Mouse (Mus musculus): Measurements from ENCODE around the gene Alg3. TPM values are rescaled to one million over a fixed set of nuclear protein-coding genes. Genes with fewer than 3 reads are reported as not detected.

Gene Alg3
- total RNA-seq, 2 experiments from 2014 or later: 12.9 to 14.4 TPM

DNA sequence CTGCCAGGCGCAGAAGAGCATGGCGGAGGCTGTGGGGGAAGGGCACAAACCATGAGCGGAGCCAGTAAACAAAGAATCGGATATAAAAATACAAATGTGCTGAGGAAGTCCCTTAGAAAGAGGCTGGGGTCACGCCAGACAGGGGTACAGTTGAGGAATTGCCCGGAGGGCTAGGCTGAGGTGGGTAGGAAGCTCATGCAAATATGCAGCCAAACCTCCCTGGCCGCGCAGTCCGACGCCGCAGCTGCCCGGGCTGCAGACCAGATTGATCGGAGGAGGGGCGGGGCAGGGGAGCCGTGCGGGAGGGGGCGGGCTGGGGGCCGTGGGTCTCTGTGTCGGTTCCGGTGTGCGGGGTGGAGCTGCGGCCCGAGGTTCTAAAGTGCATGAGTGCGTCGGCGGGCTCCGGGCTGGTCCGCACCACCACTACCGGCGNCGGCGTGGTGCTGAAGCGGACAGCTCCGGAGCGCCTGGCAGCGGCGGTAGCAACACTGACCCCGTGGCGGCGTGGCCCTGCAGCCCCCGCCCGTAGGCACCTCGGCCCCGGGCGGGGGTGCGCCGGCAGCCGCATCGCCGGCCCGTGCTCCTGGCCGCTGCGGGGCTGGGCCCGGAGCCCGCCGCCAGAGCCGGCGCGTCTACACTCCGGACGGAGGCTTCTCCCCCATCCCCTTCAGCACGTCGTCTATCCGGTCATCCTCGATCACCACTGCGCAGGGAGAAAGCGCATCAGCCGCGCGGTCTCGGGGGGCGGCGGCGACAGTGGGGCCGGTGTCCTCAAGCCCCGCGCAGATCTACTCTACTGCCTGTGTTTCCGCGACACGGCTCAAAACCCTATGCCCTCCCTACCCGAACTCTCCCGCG lies 8.2 kb upstream of the Alg3 start:
- intact Hi-C loops (cut with DNase I): no loop called here
- DNase-seq (ENCODE audit: low spot score in 2 of 2): no peak

DNA sequence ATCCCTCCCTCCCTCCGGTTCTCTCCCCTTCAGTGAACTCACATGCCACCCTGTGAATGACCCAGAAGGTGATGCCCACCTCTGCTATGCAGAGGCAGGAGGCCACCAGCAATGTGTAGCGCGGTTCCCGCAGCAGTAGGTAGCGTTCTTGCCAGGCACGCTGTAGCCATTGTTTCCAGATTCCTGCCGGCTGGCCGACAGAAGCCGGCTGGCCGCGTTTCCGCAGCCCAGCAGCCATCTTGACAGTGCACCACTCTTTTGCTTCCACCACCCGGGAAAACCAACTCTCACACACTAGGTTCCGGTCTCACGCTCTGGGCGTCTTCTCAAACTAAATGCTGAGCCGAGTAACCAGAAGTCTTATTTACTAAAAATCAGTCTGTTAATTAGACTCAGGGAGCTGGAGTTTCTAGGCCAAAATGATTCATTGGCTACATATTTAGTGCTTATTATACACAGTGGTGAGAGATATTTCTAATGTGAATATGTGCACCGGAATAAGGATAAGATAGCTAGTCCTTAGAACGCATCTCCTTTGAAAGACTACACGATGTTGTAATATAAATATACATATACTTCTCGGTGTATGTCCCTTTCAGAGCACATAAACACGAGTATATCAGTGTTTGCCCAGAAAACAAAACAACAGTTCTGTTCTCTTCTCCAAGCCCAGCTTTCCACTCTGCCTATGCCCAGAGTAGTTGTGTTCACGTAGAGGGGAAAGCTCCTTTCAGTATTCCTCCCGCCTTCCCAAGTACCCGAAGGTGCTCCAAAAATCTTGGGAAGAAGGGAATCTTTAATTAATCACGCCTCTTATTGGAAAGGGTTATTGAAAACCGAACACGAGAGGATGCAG lies 806 bp downstream of the Alg3 start:
- DNase-seq (ENCODE audit: low spot score in 2 of 2): peak; percentile 79 to 80
- intact Hi-C loops (cut with DNase I): loop anchor here (2.0 to 5.0 kb wide), 2 partner anchors 40 to 113 kb away; partner anchors contain the start of genes Eif2b5 and Psmd2

DNA sequence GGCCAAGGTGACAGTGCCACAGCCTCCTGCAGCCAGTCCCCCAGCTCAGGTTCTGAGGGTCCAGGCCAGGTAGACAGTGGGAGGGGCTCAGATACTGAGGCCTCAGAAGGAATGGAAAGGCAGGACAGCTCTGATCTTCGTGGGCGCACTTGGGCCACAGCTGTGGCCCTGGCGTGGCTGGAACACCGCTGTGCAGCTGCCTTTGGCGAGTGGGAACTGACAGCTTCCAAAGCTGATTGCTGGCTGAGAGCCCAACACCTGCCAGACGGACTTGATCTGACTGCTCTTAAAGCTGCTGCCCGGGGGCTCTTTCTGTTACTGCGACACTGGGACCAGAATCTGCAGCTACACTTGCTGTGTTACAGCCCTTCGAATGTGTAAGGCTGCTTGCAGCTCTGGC lies 6.8 kb downstream of the Alg3 start:
- no peak for DNase-seq (ENCODE audit: low spot score in 2 of 2)
- intact Hi-C loops (cut with DNase I): no loop called here

DNA sequence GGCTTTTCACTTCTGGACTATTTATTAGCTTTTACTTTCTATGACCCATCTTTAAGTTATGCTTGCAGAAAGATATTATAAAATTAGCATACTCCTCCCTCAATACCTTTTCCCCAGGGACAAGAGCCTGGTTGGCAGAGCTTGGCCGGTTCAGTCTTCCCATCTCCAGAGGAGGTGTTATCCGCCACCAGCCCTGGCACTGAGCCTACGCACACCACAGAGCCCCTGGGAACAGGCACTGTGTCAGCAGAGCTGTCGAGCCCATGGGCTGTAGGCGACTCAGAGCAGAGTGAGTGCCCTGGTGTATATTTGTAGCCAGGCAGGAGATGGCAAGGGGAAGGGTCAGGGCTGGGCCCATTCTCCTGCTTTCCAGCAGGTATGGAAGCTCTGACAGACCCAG lies 11.0 kb downstream of the Alg3 start:
- intact Hi-C loops (cut with DNase I): no loop called here
- DNase-seq (ENCODE audit: low spot score in 2 of 2): peak in 1 of 2 experiments; percentile 8

DNA sequence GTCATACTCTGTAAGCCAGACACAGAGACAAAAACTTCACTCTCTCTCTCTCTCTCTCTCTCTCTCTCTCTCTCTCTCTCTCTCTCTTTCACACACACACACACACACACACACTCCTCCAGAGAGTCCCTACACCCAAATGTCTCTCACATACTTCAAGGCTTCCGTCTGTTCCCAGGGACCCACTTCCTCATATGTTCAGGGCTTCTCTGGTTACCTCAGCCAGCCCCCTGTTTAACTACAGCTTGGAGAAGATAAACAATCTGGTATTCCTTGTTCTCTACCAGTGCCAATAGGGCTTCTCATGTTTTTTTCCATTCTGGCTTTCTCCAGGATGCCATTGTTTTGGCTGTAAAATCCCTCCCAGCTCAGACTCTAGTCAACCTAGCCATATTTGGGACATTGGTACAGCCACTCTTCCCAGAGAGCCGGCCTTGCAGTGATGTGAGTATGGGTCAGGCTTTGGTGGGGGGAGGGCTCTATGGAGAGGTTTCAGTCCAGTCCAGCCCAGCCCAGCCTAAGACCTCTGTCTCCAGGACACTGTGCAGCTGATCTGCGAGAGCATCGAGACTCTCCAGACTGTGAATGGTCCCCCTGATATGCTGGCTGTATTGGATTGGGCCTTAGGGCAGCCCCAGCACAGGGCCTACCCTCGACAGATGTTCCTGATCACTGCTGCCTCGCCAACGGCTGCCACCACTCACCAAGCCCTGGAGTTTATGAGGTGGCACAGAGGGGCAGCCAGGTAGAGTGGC lies 14.7 kb downstream of the Alg3 start:
- intact Hi-C loops (cut with DNase I): no loop called here

DNA sequence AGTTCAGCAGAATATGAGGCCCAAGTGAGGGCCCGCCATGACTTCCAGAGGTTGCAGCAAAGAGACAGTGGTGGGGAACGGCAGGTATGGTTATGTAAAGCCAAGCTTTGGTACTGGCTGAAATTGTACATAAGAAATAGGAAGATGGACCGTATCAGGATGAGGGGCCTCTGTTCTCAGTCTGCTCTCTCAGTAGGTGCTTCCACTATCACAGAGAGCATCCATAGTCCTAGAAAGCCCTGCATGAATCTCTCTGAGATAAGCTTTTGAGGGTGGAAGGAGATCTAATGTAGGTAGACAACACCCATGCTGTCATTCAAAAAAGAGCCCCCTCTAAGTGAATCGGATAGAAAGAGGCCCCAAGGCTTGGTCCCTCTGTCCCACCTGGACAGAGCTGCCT lies 15.8 kb downstream of the Alg3 start:
- DNase-seq (ENCODE audit: low spot score in 2 of 2): no peak
- intact Hi-C loops (cut with DNase I): no loop called here

More for the DNA sequence above, 14.7 kb downstream of the Alg3 start:
- no peak for DNase-seq (ENCODE audit: low spot score in 2 of 2)

DNA sequence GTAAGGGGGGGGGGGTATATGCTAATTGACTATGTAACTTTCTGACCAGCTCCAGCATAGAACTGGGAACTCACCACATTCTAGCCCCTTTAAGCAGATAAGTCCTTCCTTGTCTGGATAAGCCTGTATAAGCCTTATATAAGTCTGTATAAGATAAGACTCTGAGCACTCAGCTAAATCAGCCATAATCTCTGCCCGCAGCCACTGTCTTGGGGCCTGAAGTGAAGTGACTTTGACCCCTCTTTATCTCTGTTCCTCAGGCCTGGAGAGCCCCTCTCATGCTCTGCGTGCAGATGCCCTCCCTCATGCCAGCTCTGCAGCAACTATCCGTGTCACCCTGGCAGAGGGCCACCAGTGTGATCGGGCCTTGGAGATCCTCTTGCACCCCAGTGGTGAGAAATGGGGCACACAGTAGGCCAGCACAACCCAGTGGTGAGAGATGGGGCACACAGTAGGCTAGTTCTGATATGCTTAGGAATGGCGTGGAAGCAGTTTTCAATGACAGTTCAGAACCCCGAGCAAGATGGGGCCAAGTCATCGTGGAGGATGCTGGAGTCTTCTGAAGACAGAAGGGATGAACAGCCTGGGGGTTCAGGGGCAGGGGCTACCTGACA lies 16.4 kb downstream of the Alg3 start:
- no peak for DNase-seq (ENCODE audit: low spot score in 2 of 2)
- intact Hi-C loops (cut with DNase I): no loop called here

DNA sequence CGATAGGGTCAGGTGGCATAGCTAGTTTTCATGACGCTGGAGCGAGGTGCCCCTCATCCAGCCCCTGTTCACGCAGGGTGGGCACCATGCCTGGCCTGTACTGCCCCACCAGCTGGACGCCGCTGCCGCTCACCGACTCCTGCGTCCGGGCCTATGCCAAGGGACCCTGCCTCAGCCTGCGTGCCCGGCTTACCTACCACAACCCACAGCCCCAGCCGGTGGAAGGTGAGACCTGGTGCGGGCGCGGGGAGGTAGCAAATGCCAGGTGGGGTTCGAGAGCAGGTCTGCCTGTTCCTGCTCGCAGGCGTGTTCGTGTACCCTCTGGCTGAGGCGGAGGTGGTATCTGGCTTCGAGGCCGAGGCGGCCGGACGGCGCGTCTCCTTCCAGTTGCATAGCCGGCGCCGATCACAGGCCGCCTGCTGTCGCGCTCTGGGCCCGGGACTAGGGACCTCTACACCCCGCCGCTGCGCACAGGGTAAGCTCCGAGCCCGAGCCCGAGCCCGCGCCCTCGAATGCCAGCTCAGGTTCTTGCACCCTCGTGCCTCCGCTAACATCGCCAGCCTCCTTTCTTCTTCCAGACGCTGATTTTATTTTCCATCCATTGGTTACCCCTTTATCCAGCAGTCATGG lies 20.3 kb downstream of the Alg3 start:
- no peak for DNase-seq (ENCODE audit: low spot score in 2 of 2)
- intact Hi-C loops (cut with DNase I): no loop called here

DNA sequence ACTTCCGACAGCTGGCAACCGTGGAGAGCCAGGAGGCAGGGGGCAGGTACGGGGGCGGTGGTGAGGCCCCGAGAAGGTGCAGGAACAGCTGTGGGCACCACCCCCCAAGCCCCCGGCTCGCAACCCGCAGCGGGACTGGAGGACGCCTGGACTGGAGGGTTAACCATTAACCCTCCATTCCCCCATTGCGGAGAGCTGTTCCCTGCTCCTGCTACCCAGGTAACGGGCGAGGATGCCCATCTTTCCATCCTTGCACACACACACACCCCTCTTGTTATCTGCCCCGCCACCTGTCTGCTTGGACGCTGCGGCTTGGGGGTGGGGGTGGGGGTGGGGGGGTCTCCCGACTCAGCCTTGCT lies 20.9 kb downstream of the Alg3 start:
- no peak for DNase-seq (ENCODE audit: low spot score in 2 of 2)
- intact Hi-C loops (cut with DNase I): no loop called here

DNA sequence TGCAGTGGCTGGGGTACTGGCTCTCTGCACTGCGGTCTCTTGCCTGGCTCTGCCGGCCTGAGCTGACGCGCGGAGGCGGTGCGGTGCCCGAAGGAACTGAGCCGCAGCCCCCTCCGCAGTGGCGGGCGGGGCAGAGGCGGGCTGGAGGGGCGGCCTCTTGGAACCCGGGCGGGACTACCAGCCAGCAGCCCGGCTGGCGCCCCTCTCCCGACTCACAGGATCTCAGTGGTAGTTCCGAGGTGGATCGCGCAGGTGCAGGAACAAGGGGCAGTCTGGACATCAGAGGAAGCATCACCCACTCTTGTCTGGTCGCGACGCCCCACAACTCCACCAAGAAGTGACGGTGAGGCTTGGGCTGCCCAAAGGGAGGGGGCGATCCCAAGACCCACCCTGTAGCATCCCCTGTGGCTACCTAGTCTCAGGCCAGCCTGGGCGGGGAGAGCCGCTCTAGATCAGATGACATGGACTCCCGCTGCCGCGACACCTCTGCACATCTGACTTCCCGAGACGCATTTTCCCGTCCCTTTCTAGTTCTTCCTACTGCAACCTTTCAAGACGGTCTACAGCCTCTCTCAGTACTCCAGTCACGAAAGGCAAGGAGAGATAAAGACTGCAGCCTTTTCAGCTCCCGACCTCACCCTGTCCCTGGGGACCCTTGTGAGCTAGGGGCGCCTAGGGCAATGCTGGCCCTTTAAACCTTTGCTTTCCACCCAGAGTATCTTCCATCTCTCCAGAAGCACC lies 21.4 kb downstream of the Alg3 start:
- DNase-seq (ENCODE audit: low spot score in 2 of 2): peak; percentile 65 to 70
- intact Hi-C loops (cut with DNase I): no loop called here

DNA sequence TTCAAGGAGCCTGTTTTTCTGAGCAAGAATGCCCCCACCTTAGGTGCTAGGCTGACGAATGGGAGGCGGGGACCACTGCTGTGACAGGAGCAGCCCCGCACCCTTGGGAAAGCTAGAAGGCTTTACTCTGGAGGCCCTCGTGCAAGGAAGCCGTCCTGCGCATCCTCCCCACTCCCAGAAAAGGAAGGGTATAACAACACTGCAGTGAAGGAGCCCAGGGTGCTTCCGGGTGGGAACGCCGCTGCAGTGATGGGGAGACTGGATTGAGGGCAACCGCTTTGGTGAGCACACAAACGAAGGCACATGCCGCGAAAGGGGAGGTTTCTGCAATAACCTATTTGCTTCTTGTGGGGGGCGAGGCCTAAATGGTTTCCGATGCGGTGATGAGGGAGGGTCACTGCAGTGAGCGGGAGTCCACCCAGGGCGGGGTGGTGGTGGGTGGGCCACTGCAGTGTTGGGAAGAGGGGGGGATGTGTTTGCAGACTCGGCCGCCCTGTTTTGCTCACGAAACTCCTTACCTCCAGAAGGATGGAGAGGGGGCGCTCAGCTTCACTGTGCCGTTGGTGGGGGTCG lies 22.1 kb downstream of the Alg3 start, which contains the start of gene Vwa5b2:
TSS of gene Vwa5b2 (plus strand) at position 106 of the 573 bp plus-strand sequence.
- peak; percentile 38 to 73 for DNase-seq (ENCODE audit: low spot score in 2 of 2)

DNA sequence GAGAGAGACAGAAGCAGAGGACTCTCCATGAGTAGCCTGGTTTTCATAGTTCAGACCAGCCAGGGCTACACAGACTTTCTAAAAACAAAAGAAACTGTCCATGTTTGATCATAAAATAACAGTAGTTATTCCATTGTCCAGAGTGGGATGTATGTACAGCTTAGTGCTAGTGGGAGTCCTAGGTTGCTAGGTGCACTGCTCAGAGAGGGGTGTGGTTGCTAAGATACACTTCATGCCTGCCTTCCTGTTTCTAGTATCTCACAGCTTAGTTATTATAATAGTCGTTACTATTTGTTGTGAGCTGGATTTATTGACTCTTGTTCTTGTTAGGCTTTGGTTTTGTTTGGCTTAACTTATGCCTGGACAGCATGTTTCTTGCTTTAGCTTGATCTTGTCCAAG lies 46.5 kb downstream of the Alg3 start:
- DNase-seq (ENCODE audit: low spot score in 2 of 2): no peak
- intact Hi-C loops (cut with DNase I): loop anchor here (5.0 kb wide), 1 partner anchor 77 kb away; no protein-coding TSS in a partner anchor

More for the DNA sequence above, 22.1 kb downstream of the Alg3 start, which contains the start of gene Vwa5b2:
- intact Hi-C loops (cut with DNase I): no loop called here

DNA sequence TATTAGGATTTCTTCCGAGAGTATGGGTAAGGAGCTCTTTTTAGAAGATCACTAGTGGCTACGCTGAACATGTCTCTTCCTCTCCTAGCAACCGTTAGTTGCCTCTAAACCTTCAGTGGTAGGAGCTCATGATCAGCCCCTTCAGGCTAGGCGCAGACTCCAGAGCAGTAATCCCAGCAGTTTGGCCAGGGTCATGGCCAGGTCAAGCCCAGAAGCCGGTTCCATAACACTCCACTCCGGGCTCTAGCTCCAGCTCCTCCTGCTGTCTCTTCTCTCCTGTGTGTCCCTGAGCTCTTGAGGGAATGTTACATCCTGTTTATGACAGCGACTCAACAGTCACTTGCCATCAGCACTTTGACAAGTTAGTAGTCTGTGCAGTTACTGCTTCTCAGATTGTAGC lies 54.2 kb downstream of the Alg3 start:
- intact Hi-C loops (cut with DNase I): no loop called here
- no peak for DNase-seq (ENCODE audit: low spot score in 2 of 2)

Small RNA genes within 50 kb of the gene (microRNA-seq; reads per million reads assigned to microRNA genes)
- 403 to 620 reads per million in 2 experiments for gene Mir1224

Other genes with a start within 250 kb of the Alg3 start
- gene Abcc5, start 185.3 kb downstream of the Alg3 start, total RNA-seq (2021): 100 to 1,000 TPM; 209 to 242 TPM
- gene Eif2b5, start 112.9 kb downstream of the Alg3 start, total RNA-seq (2021): 10 to 100 TPM; 60.8 to 61.7 TPM
- 10 to 100 TPM; 70.9 to 72.1 TPM for gene Dvl3, start 94.8 kb downstream of the Alg3 start, total RNA-seq (2021)
- gene Ap2m1, start 76.3 kb downstream of the Alg3 start, total RNA-seq (2021): 100 to 1,000 TPM; 900 to 913 TPM
- 10 to 100 TPM; 82.5 to 91.4 TPM for gene Abcf3, start 63.2 kb downstream of the Alg3 start, total RNA-seq (2021)
- 10 to 100 TPM; 49.0 to 58.2 TPM for gene Vwa5b2, start 22.3 kb downstream of the Alg3 start, total RNA-seq (2021)
- 1 to 10 TPM; 1.8 to 2.7 TPM for gene Eef1akmt4, start 142 bp downstream of the Alg3 start, total RNA-seq (2021)
- not detected for gene Gm49333, start 125 bp downstream of the Alg3 start, total RNA-seq (2021)
- gene Camk2n2, start 9.6 kb upstream of the Alg3 start, total RNA-seq (2021): 100 to 1,000 TPM; 151 to 168 TPM
- 10 to 100 TPM; 21.5 to 26.8 TPM for gene Ece2, start 18.1 kb upstream of the Alg3 start, total RNA-seq (2021)
- 100 to 1,000 TPM; 230 to 231 TPM for gene Psmd2, start 39.9 kb upstream of the Alg3 start, total RNA-seq (2021)
- gene Eif4g1, start 56.6 kb upstream of the Alg3 start, total RNA-seq (2021): 100 to 1,000 TPM; 279 to 287 TPM
- gene Fam131a, start 81.5 kb upstream of the Alg3 start, total RNA-seq (2021): 100 to 1,000 TPM; 319 to 375 TPM
- gene Polr2h, start 105.9 kb upstream of the Alg3 start, total RNA-seq (2021): 10 to 100 TPM; 23.0 to 23.6 TPM
- gene Clcn2, start 106.0 kb upstream of the Alg3 start, total RNA-seq (2021): 10 to 100 TPM; 58.7 to 60.9 TPM
- gene Chrd, start 121.4 kb upstream of the Alg3 start, total RNA-seq (2021): 10 to 100 TPM; 31.1 to 40.6 TPM
- gene Thpo, start 122.8 kb upstream of the Alg3 start, total RNA-seq (2021): 1 to 10 TPM; 4.6 to 4.7 TPM

Measured in left cerebral cortex, postnatal 25 days (tissue).